Mouse (Mus musculus): ENCODE measurements around the gene Ppara.

Gene Ppara

DNA sequence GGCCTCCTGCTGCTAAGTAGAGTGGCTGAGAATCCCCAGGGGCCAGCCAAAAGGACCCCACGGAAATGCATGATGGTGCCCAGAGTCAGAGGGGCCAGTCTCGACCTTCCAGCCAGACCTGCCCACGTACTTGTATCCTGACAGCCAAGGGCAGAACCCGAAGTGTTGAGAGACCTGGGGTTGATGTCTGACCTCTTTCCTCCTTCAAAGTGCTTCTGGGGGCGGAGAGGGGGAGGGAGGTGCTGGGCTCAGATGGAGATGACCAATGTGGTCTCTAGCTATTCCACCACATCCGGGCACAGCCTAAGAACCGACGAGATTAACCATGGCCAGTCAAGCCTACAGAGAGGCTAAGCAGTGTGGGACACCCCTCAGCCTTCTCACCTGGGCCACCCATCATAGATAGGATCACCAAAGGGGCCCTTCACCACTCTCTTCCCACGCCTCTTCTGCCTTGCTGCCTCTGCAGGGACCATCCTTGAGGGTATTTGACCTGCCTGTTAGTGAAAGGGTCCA, 29.7 kb upstream of the Ppara start:
- CTCF ChIA-PET = no interaction called here

DNA sequence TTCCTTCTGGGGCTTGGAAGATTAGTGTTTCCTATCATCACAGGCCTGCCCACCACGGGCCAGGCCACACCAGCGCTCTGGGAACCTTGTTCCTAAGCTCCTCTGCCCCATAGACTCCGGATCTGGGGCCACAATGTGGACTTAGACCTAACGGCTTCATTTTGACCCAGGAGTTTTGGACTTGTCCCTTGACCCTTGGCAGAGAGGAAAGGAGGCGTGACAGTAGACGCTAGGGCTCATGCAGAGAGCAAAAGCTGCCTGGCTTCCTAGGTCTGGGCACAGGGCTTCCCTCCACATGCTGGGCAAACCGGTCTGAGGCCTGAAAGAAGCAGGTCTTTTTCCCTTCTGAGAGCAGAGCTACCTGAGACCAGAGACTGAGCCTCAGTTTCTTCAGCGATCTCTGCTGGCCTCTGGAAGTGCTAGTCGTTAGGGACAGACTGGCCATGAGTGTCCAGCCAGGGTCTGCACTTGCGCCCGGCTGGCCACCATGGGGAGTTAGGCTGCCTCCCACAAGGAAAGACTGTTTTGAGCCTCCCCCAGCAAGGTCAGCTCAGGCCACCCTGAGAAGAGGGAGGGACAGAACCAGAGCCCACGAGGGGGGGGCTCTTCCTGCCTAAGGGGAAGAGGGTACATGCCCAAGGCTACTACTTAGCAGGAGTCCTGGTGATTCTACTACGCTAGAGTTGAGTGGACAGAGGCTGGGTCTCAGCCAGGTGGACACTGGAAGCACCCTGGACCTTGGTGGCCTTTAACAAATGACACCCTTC, 29.0 kb upstream of the Ppara start:
- CTCF ChIA-PET = no interaction called here

GRCm38 (mm10) chr15:85706527-85706926, 28.3 kb upstream of the Ppara start:
- CTCF ChIA-PET = no interaction called here

GRCm38 (mm10) chr15:85707017-85707416, 27.8 kb upstream of the Ppara start:
- CTCF ChIA-PET = interaction anchor here (4.7 kb wide), 1 partner anchor 95 kb away, joined by 46 read pairs; no protein-coding TSS in a partner anchor

- CTCF ChIA-PET = interaction anchor here (4.7 kb wide), 1 partner anchor 96 kb away, joined by 46 read pairs; no protein-coding TSS in a partner anchor
Observed at GRCm38 (mm10) chr15:85707458-85708030, 27.2 kb upstream of the Ppara start.

- CTCF ChIA-PET = interaction anchor here (0.6 to 4.7 kb wide), 2 partner anchors 96 to 107 kb away, joined by 3 to 46 read pairs; no protein-coding TSS in a partner anchor
Observed at GRCm38 (mm10) chr15:85708217-85708616, 26.6 kb upstream of the Ppara start.

- CTCF ChIA-PET = interaction anchor here (0.6 to 4.7 kb wide), 4 partner anchors 58 to 110 kb away, joined by 3 to 46 read pairs (median 4); no protein-coding TSS in a partner anchor
Observed at GRCm38 (mm10) chr15:85708843-85709242, 25.9 kb upstream of the Ppara start.

DNA sequence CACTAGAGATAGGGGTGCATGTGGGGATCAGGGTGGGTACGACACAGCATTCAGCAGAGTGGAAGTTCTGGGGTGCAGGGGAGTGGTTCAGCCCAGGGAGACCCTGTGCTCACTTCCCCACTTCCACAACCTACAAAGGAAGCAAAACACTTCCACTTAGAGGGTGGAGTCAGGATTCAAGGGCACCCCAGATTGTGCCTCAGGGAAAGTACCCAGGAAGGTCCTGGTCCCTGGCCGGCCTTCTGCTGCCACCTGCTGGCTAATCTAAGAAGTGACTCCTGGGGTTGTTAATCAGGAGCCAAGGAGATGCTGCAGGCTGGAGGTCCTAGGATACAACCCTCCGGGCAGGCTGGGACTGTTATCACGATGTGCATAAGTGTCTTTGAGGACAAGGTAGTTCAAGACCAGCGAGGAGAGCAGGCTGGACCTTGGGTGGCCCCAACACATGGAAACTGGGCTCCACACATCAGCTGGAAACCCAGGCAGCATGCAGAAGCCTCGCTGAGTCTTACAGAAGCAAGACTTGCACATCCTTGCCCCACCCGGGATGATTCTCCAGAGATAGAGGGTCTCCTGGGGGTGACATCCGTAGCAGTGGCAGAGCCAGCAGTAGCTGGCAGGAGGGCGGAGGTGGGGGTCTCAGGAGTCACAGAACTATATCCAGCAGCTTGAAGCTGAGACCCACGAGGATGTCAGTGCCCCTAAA, 25.4 kb upstream of the Ppara start:
- CTCF ChIA-PET = interaction anchor here (0.6 to 4.7 kb wide), 5 partner anchors 58 to 111 kb away, joined by 3 to 46 read pairs (median 3); no protein-coding TSS in a partner anchor

DNA sequence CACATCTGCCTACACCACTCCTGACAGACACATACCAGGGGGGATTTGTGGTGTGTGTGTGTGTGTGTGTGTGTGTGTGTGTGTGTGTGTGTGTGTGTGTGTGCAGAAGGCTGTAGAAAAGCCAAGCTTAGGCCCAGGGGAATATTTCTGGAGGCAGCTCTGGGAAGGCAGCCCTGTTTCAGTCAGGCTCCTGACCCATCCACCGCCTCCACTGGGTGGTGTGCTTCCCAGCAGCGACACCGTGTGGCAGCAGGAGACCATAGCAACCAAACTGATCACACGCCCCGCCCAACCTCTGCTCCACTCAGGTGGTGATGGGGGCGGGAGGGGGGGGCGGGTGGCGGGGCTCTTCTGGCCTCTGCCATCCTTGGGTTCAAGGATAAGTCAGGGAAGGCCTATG, 24.6 kb upstream of the Ppara start:
- CTCF ChIA-PET = interaction anchor here (0.5 to 4.7 kb wide), 7 partner anchors 93 to 933 kb away, joined by 3 to 46 read pairs (median 4); no protein-coding TSS in a partner anchor

DNA sequence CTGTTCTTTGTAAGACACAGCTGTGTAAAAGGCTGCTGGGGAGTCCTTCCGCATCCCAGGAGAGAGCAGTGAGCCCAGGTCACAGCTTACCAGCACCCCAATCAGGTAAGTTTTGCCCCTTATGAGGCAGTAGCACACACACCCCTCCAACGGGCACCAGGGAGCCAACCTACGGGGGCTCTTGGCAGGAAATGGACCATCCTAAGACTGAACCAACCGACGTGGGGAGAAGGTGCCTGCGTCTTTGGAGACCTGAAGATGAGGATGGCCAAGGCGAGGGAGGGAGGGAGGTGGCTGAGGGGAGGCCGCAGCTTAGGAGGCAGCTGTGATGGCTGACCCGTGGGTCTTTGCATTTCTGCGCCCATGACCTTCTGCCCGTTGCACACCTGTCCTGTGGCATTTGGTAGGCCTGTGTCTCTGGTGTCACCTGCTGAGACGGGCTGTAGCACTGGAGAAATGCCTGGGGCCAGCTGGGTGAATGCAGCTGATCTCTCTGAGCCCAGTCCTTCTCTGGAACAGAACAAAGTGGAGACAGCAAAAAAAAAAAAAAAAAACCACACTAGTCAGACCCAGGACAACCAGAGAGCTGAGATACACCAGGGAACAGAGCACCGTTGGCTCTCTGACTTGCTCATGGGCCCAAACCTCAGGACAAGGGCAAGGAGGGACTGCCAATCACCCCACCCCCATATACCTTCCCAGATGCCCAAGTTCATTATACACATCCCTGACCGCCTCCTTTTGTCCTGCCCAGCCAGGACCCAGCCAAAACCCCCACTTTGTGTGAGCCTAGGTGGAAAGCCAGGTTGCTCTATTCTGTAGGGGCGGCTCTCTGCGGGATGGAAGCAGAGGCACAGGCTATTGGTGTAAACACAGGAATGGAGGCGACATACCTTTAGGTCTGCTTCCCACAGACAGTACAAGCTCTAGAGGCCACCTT, 23.9 kb upstream of the Ppara start:
- CTCF ChIA-PET = interaction anchor here (0.5 to 4.7 kb wide), 7 partner anchors 58 to 933 kb away, joined by 3 to 46 read pairs (median 4); no protein-coding TSS in a partner anchor

GRCm38 (mm10) chr15:85712565-85713168, 22.1 kb upstream of the Ppara start:
- CTCF ChIA-PET = no interaction called here

DNA sequence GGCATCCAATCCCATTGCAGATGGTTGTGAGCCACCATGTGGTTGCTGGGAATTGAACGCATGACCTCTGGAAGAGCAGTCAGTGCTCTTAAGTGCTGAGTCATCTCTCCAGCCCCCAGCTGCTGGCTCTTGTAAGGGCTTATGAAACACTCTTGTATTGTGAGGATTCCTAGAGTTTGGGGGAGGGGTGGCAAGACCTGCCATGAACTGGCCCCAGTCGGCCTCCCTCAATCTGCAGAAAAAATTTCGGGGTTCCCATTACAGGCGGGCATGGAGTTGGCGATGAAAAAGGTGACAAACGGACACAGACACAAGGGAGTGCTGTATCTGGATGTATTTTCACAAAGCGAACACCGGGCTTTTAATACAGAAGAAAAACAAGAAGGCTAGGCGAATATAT, 21.4 kb upstream of the Ppara start:
- CTCF ChIA-PET = no interaction called here

DNA sequence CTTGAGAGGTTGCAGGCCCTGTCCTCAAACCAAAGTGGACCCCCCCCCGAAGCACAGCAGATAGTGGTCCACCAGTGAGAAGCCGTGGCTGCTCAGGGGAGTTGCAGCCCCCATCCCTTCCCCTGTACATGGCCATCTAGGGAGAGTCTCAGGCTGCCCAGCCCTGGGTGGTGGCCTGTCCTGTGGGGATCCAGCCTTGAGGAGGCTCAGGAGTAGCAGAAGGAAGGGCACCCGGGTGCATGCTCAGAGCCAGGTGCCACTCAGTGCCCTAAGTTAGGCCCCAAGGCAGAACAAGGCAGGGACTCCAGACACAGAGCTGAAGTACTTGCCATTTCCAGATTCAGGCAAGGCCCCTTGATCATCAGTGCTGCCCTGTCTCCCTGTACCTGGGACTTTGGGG, 19.7 kb upstream of the Ppara start:
- CTCF ChIA-PET = no interaction called here

- CTCF ChIA-PET = no interaction called here
Observed at GRCm38 (mm10) chr15:85716045-85716444, 18.7 kb upstream of the Ppara start.

- CTCF ChIA-PET = no interaction called here
Observed at GRCm38 (mm10) chr15:85716591-85716990, 18.2 kb upstream of the Ppara start.

DNA sequence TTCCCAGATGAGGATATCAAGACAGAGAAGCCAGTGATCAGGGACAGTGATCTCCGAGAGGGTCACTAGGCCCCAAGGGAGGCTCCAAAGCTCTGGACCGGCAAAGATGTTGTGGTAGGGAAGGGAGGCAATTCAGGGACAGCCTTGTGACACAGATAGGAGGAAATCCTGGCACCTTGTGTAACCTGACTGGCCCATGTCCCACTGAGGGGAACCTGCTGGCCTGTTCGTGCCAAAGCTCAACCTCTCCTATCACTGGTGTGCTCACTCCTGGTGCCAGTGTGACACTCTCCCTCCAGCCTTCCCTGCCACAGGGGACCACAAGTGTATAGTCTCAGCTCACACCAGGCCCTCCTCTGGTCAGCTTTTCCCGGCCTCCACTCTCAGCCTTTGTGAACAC, 17.8 kb upstream of the Ppara start:
- CTCF ChIA-PET = interaction anchor here (0.5 kb wide), 1 partner anchor 135 kb away, joined by 3 read pairs; no protein-coding TSS in a partner anchor

DNA sequence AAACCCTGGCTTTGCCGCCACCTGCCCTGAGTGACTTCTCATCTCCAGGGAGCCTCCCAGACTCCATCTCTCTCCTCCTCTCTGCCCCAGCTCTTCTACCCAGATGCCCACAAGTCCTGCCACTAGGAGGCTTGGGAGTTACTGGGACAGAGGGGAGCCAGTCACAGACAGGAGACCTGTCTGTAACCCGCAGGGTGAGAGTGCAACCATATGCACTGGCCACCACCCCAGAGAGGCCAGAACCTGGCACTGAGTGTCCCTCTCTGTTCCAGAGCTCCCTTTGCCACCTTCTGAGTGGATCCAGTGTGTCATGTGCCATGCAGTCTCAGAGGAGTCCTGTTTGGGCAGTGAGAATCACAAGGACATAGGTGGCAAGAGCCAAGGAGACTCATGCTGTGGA, 17.0 kb upstream of the Ppara start:
- CTCF ChIA-PET = interaction anchor here (0.6 to 1.4 kb wide), 2 partner anchors 21 to 150 kb away, joined by 3 to 4 read pairs; no protein-coding TSS in a partner anchor

GRCm38 (mm10) chr15:85719017-85719416, 15.8 kb upstream of the Ppara start:
- CTCF ChIA-PET = interaction anchor here (1.4 kb wide), 1 partner anchor 149 kb away, joined by 4 read pairs; no protein-coding TSS in a partner anchor

GRCm38 (mm10) chr15:85720366-85720841, 14.4 kb upstream of the Ppara start:
- CTCF ChIA-PET = no interaction called here
